Mouse (Mus musculus): ENCODE measurements around the gene BC049715. TPM values are rescaled to one million over a fixed set of nuclear protein-coding genes. Genes with fewer than 3 reads are reported as not detected.
"Not testable (repeated sequence)": the region's sequence is repeated elsewhere in the genome, so short reads cannot be mapped to it uniquely, and the experiment has no call there.

Gene BC049715
- polyA plus RNA-seq, 1 experiment from 2014 or later: 1.8 TPM

- Histone ChIP-seq H3K4me3 (no peak overlapping the region), H3K36me3 (no peaks in the 10 kb centered on the region), H3K4me2 (replicated peaks) (no peak overlapping the region), H3K4me1 (peaks cover 26% of the 10 kb centered on the region), H3K27ac (no peak overlapping the region), H3K9ac (no peak overlapping the region), H3K9me3 (no peaks in the 10 kb centered on the region), H3K27me3 (no peaks in the 10 kb centered on the region)
- ATAC-seq (ENCODE audit: low FRiP score, low read depth): no peak
- WGBS: 94% methylated on average over 6 of the region's 6 CpGs
Observed at GRCm38 (mm10) chr6:136883961-136884360, 56.5 kb downstream of the BC049715 start.

- 52% methylated on average over 1 of the region's 1 CpGs for WGBS
- ATAC-seq (ENCODE audit: low FRiP score, low read depth): not testable (repeated sequence)
Observed at GRCm38 (mm10) chr6:136884766-136885165, 57.3 kb downstream of the BC049715 start.

GRCm38 (mm10) chr6:136887854-136888253 is 60.4 kb downstream of the BC049715 start:
- no peaks in the 10 kb centered on the region for H3K36me3 ChIP-seq
- no peak overlapping the region for H3K9ac ChIP-seq
- H3K9me3 ChIP-seq: no peaks in the 10 kb centered on the region
- no peak overlapping the region for H3K4me3 ChIP-seq
- H3K27ac ChIP-seq: no peak overlapping the region
- peaks cover 12% of the 10 kb centered on the region; the same call in 1 of the 2 replicates for H3K4me1 ChIP-seq
- H3K27me3 ChIP-seq: no peaks in the 10 kb centered on the region
- no peak for ATAC-seq (ENCODE audit: low FRiP score, low read depth)
- H3K4me2 ChIP-seq (replicated peaks): no peak overlapping the region
- WGBS: 59% methylated on average over 9 of the region's 9 CpGs

More at GRCm38 (mm10) chr6:136884766-136885165, 57.3 kb downstream of the BC049715 start:
- not testable (repeated sequence) for H3K9ac ChIP-seq; H3K27ac ChIP-seq; H3K27me3 ChIP-seq; H3K4me3 ChIP-seq; H3K36me3 ChIP-seq; H3K4me2 ChIP-seq (replicated peaks); H3K9me3 ChIP-seq
- H3K4me1 ChIP-seq: peaks cover 26% of the 10 kb centered on the region

- Histone ChIP-seq H3K9me3 (no peaks in the 10 kb centered on the region), H3K4me2 (replicated peaks) (no peak overlapping the region), H3K4me1 (peaks cover 14% of the 10 kb centered on the region), H3K4me3 (no peak overlapping the region), H3K27ac (no peak overlapping the region), H3K27me3 (no peaks in the 10 kb centered on the region), H3K36me3 (no peaks in the 10 kb centered on the region), H3K9ac (no peak overlapping the region)
- WGBS: 90% methylated on average over 6 of the region's 6 CpGs
- no peak for ATAC-seq (ENCODE audit: low FRiP score, low read depth)
Observed at GRCm38 (mm10) chr6:136889067-136889466, 61.6 kb downstream of the BC049715 start.

- no peak for ATAC-seq (ENCODE audit: low FRiP score, low read depth)
- Histone ChIP-seq H3K9ac (no peak overlapping the region), H3K4me2 (replicated peaks) (no peak overlapping the region), H3K9me3 (no peaks in the 10 kb centered on the region), H3K27ac (no peak overlapping the region), H3K27me3 (no peaks in the 10 kb centered on the region), H3K4me3 (no peak overlapping the region), H3K36me3 (no peaks in the 10 kb centered on the region), H3K4me1 (peaks cover 18% of the 10 kb centered on the region)
- 91% methylated on average over 6 of the region's 6 CpGs for WGBS
Observed at GRCm38 (mm10) chr6:136889554-136889953, 62.1 kb downstream of the BC049715 start.

Small RNA genes within 50 kb of the gene (microRNA-seq; reads per million reads assigned to microRNA genes)
- gene Gm44364: not detected

Other genes starting within 250 kb of the BC049715 start
- 3.0 and 3.8 TPM in 2 replicates for gene Plbd1, start 165.7 kb upstream of the BC049715 start, polyA plus RNA-seq (2015; fragmentation: Nextera tagmentation; extraction: Ambion mirVana)
- gene Gucy2c, start 45.9 kb upstream of the BC049715 start, polyA plus RNA-seq (2015; fragmentation: Nextera tagmentation; extraction: Ambion mirVana): 0.04 and 0.10 TPM in 2 replicates
- gene Hist4h4, start 23.2 kb upstream of the BC049715 start, polyA plus RNA-seq (2015; fragmentation: Nextera tagmentation; extraction: Ambion mirVana): 0.74 and 0.84 TPM in 2 replicates
- 85.9 and 95.9 TPM in 2 replicates for gene H2afj, start 19.4 kb upstream of the BC049715 start, polyA plus RNA-seq (2015; fragmentation: Nextera tagmentation; extraction: Ambion mirVana)
- 110 and 114 TPM in 2 replicates for gene Wbp11, start 607 bp downstream of the BC049715 start, polyA plus RNA-seq (2015; fragmentation: Nextera tagmentation; extraction: Ambion mirVana)
- 1.2 and 1.7 TPM in 2 replicates for gene Smco3, start 7.8 kb downstream of the BC049715 start, polyA plus RNA-seq (2015; fragmentation: Nextera tagmentation; extraction: Ambion mirVana)
- gene Art4, start 30.1 kb downstream of the BC049715 start, polyA plus RNA-seq (2015; fragmentation: Nextera tagmentation; extraction: Ambion mirVana): 2.3 and 3.1 TPM in 2 replicates
- 180 and 183 TPM in 2 replicates for gene Mgp, start 48.2 kb downstream of the BC049715 start, polyA plus RNA-seq (2015; fragmentation: Nextera tagmentation; extraction: Ambion mirVana)
- gene Erp27, start 94.6 kb downstream of the BC049715 start, polyA plus RNA-seq (2015; fragmentation: Nextera tagmentation; extraction: Ambion mirVana): 0.28 and 0.46 TPM in 2 replicates
- gene Pde6h, start 96.2 kb downstream of the BC049715 start, polyA plus RNA-seq (2015; fragmentation: Nextera tagmentation; extraction: Ambion mirVana): 0.18 and 0.63 TPM in 2 replicates
- 75.3 and 78.3 TPM in 2 replicates for gene Arhgdib, start 114.3 kb downstream of the BC049715 start, polyA plus RNA-seq (2015; fragmentation: Nextera tagmentation; extraction: Ambion mirVana)